Mouse (Mus musculus): ENCODE results near the gene Figla.

- TF ChIP-seq EP300 (IDR thresholded peaks at IDR 0.05; ENCODE audit: low read depth) (no peak), CTCF (IDR thresholded peaks at IDR 0.05; ENCODE audit: low read depth) (peak; percentile 45)
These were observed 5.0 kb downstream of the Figla start for GRCm38 (mm10) chr6:86020948-86021347.

All from heart, postnatal 0 days (tissue).